Mouse (Mus musculus): Measurements from ENCODE around the gene D930020B18Rik. TPM values are rescaled to one million over a fixed set of nuclear protein-coding genes. Genes with fewer than 3 reads are reported as not detected.

The D930020B18Rik gene
- total RNA-seq, 2 experiments from 2014 or later, result 0.54 TPM; not detected in 1

- no peak for DNase-seq (ENCODE audit: low spot score in 2 of 2)
- Histone ChIP-seq H3K4me3 (no peak overlapping the region), H3K27ac (no peak overlapping the region)
- TF ChIP-seq CTCF (conservative IDR thresholded peaks at IDR 0.05), result no peak
These were observed 4.9 kb downstream of the D930020B18Rik start for GRCm38 (mm10) chr10:121646294-121646693.

- DNase-seq (ENCODE audit: low spot score in 2 of 2), result no peak
- TF ChIP-seq CTCF (conservative IDR thresholded peaks at IDR 0.05), result no peak
- no peak overlapping the region for H3K4me3 ChIP-seq
- no peak overlapping the region for H3K27ac ChIP-seq
These were observed 11.7 kb downstream of the D930020B18Rik start for GRCm38 (mm10) chr10:121653079-121653478.

DNA sequence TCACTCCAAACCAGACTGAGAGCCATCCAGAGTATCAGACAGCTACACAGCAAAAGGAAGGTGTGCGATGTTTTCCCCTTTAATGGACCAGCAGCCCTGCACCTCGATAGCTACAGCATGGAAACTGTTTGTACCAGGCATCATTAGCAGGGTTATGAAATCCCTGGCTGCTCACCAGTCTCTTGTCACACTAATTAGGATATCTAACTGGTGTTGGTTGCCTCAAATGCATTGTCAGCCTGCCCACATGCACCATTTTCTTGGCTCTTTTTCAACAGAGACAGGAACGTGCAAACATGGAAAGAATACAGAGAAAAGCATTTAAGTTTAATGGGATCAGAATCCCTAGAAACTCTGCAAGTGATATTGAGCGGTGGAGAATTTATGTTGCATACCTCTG is 14.5 kb downstream of the D930020B18Rik start:
- H3K4me3 ChIP-seq, result no peak overlapping the region
- DNase-seq (ENCODE audit: low spot score in 2 of 2), result peak; percentile 36 to 51
- TF ChIP-seq CTCF (conservative IDR thresholded peaks at IDR 0.05), result no peak

DNA sequence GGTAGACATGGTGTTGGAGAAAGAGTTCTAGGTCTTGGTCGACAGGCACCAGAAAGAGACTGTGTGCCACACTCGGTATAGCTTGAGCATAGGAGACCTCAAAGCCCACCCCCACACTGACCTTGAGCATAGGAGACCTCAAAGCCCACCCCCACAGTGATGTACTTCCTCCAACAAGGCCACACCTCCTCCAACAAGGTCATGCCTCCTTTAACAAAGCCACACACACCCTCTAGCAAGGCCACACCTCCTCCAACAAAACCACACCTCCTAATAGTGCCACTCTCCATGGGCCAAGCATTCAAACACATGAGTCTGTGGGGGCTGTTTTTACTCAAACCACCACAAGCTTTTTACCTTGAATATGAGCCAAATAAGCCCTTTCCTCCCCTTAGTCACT is 21.3 kb downstream of the D930020B18Rik start:
- H3K27ac ChIP-seq, result no peak overlapping the region
- DNase-seq (ENCODE audit: low spot score in 2 of 2), result no peak
- no peak overlapping the region for H3K4me3 ChIP-seq
- no peak for TF ChIP-seq CTCF (conservative IDR thresholded peaks at IDR 0.05)

More for the DNA sequence above, 14.5 kb downstream of the D930020B18Rik start:
- H3K27ac ChIP-seq, result peak overlapping the region; percentile 51; the same call in 1 of the 2 replicates

GRCm38 (mm10) chr10:121663599-121663998 is 22.2 kb downstream of the D930020B18Rik start:
- Histone ChIP-seq H3K27ac (no peak overlapping the region), H3K4me3 (no peak overlapping the region; the same call in 1 of the 2 replicates)
- no peak for DNase-seq (ENCODE audit: low spot score in 2 of 2)
- no peak; the same call in 1 of the 2 replicates for TF ChIP-seq CTCF (conservative IDR thresholded peaks at IDR 0.05)

DNA sequence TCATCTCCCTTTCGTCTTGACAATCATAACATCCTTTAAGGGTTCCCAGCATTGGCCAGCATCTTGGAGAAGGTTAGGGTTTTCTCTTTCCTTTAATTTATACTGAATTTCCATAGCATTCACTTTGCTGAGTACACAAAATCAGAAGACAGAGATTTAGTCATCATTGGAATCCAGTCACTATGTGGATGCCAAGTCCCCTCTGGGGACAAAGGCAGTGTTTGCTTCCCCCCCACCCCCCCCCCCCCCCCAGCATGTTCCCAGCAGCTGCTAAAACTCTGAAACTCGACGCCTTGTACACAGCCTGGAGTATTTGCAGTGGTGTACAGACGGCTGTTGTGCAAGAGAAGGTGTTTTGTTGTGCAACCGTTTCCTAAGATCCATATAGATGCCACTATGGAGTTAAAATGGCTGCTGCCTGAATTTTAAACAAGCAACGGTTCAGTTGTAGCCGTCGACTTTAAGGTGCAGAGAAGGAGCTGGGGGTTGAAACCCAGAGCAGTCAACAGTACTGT is 24.3 kb downstream of the D930020B18Rik start:
- TF ChIP-seq CTCF (conservative IDR thresholded peaks at IDR 0.05), result no peak
- DNase-seq (ENCODE audit: low spot score in 2 of 2), result no peak
- Histone ChIP-seq H3K27ac (no peak overlapping the region), H3K4me3 (no peak overlapping the region)

DNA sequence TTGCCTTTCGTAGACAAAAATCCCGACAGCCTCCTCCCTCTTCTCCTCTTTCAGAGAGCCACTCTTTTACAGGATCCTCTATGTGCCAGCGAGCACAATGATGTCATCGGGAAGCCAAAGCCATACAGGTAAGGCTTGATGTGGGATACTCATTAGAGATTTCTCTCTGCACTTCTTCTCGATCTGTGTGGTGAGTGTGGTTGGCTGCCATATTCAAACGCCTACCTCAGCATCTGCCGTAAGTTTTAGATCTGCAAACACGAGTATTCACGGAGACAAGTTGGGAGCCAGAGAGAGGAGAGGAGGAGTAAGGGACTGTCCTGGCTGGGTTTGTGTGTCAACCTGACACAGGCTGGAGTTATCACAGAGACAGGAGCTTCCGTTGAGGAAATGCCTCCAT is 27.7 kb downstream of the D930020B18Rik start:
- DNase-seq (ENCODE audit: low spot score in 2 of 2), result no peak
- no peak overlapping the region for H3K4me3 ChIP-seq
- TF ChIP-seq CTCF (conservative IDR thresholded peaks at IDR 0.05), result no peak
- no peak overlapping the region for H3K27ac ChIP-seq

DNA sequence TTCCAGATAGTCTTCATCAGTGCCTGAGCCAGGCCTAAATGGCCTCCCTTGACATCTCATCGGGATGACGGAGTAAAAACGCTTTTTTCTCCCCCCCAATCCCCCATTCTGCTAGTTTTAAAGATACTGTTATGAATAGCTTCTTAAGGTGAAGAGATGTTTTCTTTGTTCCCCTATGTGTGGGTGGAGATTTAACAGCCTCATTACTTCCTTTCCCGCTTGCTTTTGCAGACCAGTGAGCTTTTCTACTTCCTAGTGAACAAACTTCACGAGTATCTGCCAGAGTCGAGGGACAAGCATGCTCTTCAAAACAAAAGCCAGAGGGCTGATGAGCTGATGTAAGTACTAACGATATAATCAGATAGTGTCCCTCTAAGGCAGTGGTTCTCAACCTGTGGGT is 35.6 kb downstream of the D930020B18Rik start:
- no peak for TF ChIP-seq CTCF (conservative IDR thresholded peaks at IDR 0.05)
- Histone ChIP-seq H3K4me3 (no peak overlapping the region), H3K27ac (no peak overlapping the region)
- DNase-seq (ENCODE audit: low spot score in 2 of 2), result no peak

DNA sequence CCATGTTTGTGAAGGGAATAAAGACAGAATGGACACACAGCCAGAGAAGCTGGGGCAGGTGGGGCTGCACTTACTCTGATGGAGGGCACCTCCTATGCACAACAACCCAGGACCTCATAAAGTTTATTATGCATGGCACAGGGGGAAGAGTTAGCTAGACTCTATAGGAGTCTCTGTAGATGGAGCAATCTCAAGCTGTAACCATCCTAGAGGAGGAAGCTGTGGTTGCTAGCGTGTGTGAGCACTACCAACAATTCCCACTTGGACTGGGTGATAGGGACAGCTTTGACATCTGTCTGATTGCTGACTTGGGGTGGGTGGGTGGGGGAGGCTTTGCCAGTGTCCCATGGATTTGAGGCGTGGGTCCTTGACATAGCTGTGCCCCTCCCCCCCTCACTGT is 39.5 kb downstream of the D930020B18Rik start:
- DNase-seq (ENCODE audit: low spot score in 2 of 2), result no peak
- no peak overlapping the region for H3K4me3 ChIP-seq
- no peak for TF ChIP-seq CTCF (conservative IDR thresholded peaks at IDR 0.05)
- H3K27ac ChIP-seq, result no peak overlapping the region

DNA sequence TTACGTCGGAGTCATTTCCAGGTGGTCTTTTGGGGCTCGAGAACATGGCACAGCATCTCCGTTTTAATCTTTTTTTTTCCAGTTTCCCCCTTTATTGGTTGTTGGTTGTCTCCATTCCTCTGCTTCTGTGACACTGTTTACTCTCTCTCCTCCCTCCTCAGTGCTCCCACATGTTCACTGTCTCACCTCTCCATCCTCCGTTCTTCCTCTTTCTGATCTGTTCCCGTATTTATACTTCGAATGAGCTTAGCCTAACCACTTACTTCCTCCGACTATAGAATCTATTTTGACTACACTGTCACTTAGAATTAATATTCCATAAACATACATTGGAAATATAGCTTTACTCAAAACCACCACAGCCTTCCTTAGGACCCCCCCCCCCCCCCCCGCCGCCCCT is 41.2 kb downstream of the D930020B18Rik start:
- no peak overlapping the region for H3K27ac ChIP-seq
- no peak for TF ChIP-seq CTCF (conservative IDR thresholded peaks at IDR 0.05)
- H3K4me3 ChIP-seq, result no peak overlapping the region
- DNase-seq (ENCODE audit: low spot score in 2 of 2), result no peak

- no peak overlapping the region for H3K27ac ChIP-seq
- DNase-seq (ENCODE audit: low spot score in 2 of 2), result no peak
- peak; percentile 77 for TF ChIP-seq CTCF (conservative IDR thresholded peaks at IDR 0.05)
- no peak overlapping the region for H3K4me3 ChIP-seq
These were observed 44.8 kb downstream of the D930020B18Rik start for GRCm38 (mm10) chr10:121686153-121686660.

- DNase-seq (ENCODE audit: low spot score in 2 of 2), result no peak
- no peak overlapping the region for H3K4me3 ChIP-seq
- TF ChIP-seq CTCF (conservative IDR thresholded peaks at IDR 0.05), result peak; percentile 42
- H3K27ac ChIP-seq, result no peak overlapping the region
These were observed 46.1 kb downstream of the D930020B18Rik start for GRCm38 (mm10) chr10:121687511-121687910.

GRCm38 (mm10) chr10:121689591-121690314 is 48.4 kb downstream of the D930020B18Rik start:
- Histone ChIP-seq H3K4me3 (no peak overlapping the region), H3K27ac (no peak overlapping the region)
- TF ChIP-seq CTCF (conservative IDR thresholded peaks at IDR 0.05), result peak; percentile 83
- DNase-seq (ENCODE audit: low spot score in 2 of 2), result peak; percentile 61 to 73
